Mouse (Mus musculus): Measurements from ENCODE around the gene Map2k5.

Gene Map2k5

GRCm38 (mm10) chr9:63377270-63378142 is at the start of gene Map2k5:
Gene Map2k5, minus strand, starts transcription at chr9:63377902.
- DNase-seq (ENCODE audit: low read depth, low spot score), result peak; percentile 80

DNA sequence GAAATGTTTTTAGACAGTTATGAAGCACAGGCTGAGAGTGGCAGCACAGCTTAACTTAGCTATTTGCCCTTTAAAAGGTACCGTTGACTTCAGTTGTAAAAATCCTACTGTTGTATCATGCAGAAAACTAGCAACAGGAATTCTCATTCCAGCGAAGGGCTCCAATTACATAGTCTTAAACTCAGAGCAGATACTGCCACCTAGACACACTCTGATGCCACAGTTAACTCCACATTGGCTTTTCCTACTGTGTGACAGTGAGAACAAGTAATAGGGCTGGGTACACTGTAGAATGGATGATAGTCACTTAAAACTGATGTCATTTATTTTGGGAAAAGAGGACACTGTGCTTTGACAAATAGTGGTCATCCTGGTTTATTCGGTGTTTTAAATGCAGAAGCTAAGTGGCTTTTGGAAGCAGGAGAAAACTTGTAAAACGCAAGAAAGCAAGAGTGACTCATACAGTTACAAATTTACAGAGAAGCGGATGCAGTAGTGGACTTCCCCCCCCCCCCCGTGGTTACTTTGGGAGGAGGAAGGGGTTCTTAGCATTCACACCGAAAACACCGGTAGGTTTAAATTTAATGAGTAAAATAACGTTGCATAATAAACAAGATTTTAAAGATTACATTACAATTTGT is 43.5 kb upstream of the Map2k5 start:
- DNase-seq (ENCODE audit: low read depth, low spot score), result no peak

GRCm38 (mm10) chr9:63420396-63420795 is 42.7 kb upstream of the Map2k5 start:
- DNase-seq (ENCODE audit: low read depth, low spot score), result no peak

GRCm38 (mm10) chr9:63400176-63400575 is 22.5 kb upstream of the Map2k5 start:
- DNase-seq (ENCODE audit: low read depth, low spot score), result no peak

DNA sequence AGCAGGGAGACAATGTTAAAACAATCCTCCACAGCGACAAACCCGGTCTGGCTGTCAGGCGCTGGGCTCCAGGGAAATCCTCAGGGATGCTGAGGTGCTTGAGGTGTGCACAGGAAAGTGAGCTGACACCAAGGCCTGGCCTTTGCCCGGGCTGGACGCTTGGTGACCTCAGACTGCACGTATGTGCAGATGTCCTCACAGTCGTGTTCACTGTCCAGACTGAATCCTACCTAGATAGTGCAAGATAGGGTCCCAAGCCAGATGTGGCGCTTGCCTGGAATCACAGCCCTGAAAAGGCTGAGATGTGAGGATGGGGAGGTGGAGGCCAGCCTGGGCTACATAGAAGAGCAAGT is 21.7 kb upstream of the Map2k5 start:
- DNase-seq (ENCODE audit: low read depth, low spot score), result no peak

GRCm38 (mm10) chr9:63398611-63399462 is 21.1 kb upstream of the Map2k5 start, which contains the start of gene 2300009A05Rik:
Gene 2300009A05Rik, minus strand, starts transcription at chr9:63399246.
- DNase-seq (ENCODE audit: low read depth, low spot score), result peak; percentile 90

DNA sequence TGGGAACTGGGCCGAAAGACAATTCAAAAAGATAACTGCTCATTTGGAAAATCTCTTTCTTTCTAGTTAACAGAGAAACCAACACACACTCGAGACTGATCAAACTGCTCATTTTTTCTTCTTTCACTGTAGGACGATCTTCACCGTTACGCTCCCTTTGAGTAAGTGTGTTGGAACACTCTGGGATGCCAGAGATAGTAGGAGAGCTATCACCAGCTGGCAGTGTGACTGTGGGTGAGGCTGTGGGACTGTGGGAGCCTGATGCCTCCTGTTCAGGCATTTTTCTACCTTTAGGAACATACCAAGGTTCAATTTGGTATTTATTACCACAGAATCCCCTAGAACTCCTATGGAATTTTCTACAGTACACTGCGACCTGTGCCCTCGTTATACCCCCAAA is 17.9 kb upstream of the Map2k5 start:
- DNase-seq (ENCODE audit: low read depth, low spot score), result no peak

GRCm38 (mm10) chr9:63391307-63391706 is 13.6 kb upstream of the Map2k5 start:
- no peak for DNase-seq (ENCODE audit: low read depth, low spot score)

DNA sequence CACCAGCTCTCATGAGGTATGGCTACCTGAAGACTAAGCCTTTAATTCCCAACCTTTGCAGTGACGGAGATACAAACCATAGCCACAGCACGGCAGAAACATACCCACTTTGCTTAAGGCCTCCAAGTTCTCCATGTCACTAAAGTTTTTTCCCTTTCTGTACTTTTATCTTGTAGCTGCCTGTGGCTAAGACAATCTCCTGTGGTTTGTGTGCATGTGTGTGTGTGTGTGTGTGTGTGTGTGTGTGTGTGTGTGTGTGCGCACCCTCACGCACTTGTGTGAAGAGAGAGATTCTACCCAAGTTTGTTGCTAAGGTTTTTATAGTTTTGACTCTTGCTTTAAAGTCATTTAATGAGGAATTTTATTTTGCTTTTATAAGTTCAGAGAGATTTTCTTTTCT is 5.1 kb upstream of the Map2k5 start:
- DNase-seq (ENCODE audit: low read depth, low spot score), result no peak

- DNase-seq (ENCODE audit: low read depth, low spot score), result no peak
Measured at GRCm38 (mm10) chr9:63380326-63380725, 2.6 kb upstream of the Map2k5 start.

GRCm38 (mm10) chr9:63378174-63378573 is 472 bp upstream of the Map2k5 start:
- peak; percentile 16 for DNase-seq (ENCODE audit: low read depth, low spot score)

DNA sequence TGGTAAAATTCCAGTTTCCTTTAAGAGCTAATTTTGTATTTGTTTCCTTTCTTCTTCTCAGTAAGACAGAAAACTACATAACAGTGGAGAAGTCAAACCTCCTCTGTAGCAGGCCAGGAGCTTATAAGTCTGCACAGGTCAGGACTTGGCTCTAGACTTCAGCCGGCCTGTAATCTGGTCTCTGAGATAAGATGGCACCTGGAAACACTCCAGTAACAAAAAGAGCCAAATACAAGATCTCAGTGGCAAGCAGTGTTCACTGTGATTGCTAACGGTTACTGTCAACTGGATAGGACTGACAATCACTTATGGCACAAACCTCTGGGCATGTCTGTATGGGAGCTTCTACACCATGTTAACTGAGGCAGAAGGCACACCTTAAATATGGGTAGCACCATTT is 4.4 kb downstream of the Map2k5 start:
- DNase-seq (ENCODE audit: low read depth, low spot score), result no peak

GRCm38 (mm10) chr9:63372541-63372940 is 5.2 kb downstream of the Map2k5 start:
- no peak for DNase-seq (ENCODE audit: low read depth, low spot score)

GRCm38 (mm10) chr9:63360410-63360809 is 17.3 kb downstream of the Map2k5 start:
- DNase-seq (ENCODE audit: low read depth, low spot score), result no peak

DNA sequence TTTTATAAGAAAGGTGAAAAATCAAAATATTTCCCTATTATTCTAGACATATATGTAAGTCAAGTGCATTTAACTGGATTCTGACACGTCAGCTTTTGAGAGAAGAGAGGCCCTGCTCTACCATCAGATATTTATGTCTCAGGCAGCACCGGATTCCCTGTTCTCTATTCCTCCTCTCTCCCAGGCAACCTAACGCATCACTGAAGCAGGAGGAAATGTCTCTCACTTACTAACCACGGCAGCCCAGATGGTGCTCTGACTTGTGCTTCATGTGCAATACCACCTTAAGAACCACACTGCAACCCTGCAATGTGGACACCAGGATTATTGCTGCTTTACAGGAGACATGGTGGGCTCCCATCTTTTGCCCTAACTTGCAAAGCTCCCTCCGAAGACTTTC is 18.7 kb downstream of the Map2k5 start:
- no peak for DNase-seq (ENCODE audit: low read depth, low spot score)

DNA sequence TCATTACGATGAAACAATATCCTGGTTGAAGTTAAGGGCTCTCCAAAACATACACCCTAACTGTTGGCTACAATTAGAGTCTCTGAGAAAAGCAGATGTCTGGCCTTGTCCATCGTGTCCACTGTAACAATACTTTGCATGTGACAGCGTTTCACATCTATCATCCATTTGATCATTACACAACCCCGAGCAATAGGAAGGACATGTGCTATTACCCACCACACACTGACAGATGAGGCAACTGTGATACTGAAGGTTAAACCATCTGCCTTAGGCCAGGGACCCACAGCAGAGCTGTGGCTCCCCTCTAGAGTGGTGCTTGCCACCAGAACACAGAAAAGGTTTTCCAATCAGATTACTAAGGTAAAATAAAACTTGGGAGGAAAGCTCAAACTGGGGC is 21.0 kb downstream of the Map2k5 start:
- no peak for DNase-seq (ENCODE audit: low read depth, low spot score)

GRCm38 (mm10) chr9:63356278-63356677 is 21.4 kb downstream of the Map2k5 start:
- no peak for DNase-seq (ENCODE audit: low read depth, low spot score)

DNA sequence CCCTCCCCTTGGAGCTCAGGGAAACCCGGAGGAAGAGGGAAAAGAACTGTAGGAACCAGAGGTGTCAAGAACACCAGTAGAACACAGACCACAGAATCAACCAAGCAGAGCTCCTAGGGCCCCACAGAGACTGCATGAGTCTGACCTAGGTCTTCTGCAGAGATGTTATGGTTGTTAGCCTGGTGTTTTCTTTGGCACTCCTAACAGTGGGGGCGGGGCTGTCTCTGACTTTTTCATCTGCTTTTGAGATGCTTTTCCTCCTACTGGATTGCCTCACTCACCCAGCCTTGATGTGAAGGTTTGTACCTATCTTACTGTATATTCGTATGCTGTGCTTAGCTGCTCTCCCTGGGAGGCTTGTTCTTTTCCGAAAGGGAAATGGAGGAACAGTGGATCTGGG is 23.5 kb downstream of the Map2k5 start:
- DNase-seq (ENCODE audit: low read depth, low spot score), result no peak

DNA sequence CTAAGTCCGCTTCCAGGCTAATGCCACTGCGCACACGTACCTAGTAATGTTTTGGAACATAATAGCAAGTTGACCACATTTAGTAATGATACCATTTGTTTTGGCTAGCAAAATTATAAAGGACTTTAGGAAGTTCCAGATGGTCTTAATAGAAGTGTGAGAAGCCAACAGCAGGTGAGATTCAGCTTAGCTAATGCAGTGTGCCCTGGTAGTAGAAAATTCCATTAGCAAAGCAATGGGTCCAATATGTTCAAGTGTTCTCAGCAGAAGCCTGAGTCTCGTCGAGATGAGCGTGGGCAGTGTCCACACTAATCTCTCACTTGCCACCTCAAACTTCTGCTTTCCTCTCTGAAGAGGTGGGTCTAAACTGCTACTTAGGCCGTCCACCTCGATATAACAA is 27.7 kb downstream of the Map2k5 start:
- DNase-seq (ENCODE audit: low read depth, low spot score), result no peak

GRCm38 (mm10) chr9:63349241-63349640 is 28.5 kb downstream of the Map2k5 start:
- no peak for DNase-seq (ENCODE audit: low read depth, low spot score)

DNA sequence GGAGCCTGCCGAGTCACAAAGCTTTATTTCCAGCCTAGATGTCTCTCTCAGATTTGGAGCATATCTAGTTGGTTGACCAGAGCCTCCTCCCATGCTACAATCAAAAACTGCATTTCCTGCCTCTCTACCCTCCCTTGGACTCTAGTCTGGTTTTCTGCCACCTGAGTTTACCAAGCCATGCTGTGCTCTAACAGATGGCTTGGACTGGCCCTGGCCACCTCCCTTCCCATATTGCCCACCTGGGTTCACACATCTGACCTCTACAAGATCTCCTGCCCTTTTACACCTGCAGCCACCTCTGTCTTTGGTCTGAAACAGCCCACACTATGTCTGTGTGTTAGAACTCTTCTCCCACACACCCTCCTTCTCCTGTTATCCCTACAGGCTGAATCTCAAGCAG is 29.6 kb downstream of the Map2k5 start:
- no peak for DNase-seq (ENCODE audit: low read depth, low spot score)

- DNase-seq (ENCODE audit: low read depth, low spot score), result no peak
Measured at GRCm38 (mm10) chr9:63346029-63346428, 31.7 kb downstream of the Map2k5 start.

Data from c-Kit-negative CD71-positive TER-119-positive erythroid progenitor cells, embryonic 14.5 days (primary cell).